Mouse (Mus musculus): Measurements from ENCODE around the gene Adam15.

Gene Adam15

GRCm38 (mm10) chr3:89383651-89384255, 34.0 kb upstream of the Adam15 start:
- DNase-seq = peak in 1 of 2 experiments; percentile 36

- peak in 1 of 2 experiments; percentile 10 for DNase-seq
These were observed 33.2 kb upstream of the Adam15 start for GRCm38 (mm10) chr3:89382950-89383349.

- no peak for DNase-seq
These were observed 32.5 kb upstream of the Adam15 start for GRCm38 (mm10) chr3:89382033-89382882.

GRCm38 (mm10) chr3:89381233-89381632, 31.4 kb upstream of the Adam15 start:
- no peak for DNase-seq

- no peak for DNase-seq
These were observed 30.9 kb upstream of the Adam15 start for GRCm38 (mm10) chr3:89380711-89381110.

GRCm38 (mm10) chr3:89380291-89380690, 30.5 kb upstream of the Adam15 start:
- no peak for DNase-seq

- peak in 1 of 2 experiments; percentile 21 for DNase-seq
These were observed 29.8 kb upstream of the Adam15 start for GRCm38 (mm10) chr3:89379388-89380131.

GRCm38 (mm10) chr3:89378394-89379067, 28.7 kb upstream of the Adam15 start:
- DNase-seq = peak; percentile 67 to 77

GRCm38 (mm10) chr3:89377831-89378230, 28.0 kb upstream of the Adam15 start:
- DNase-seq = peak in 1 of 2 experiments; percentile 15

- DNase-seq = no peak
These were observed 23.9 kb upstream of the Adam15 start for GRCm38 (mm10) chr3:89373581-89374231.

- no peak for DNase-seq
These were observed 17.5 kb upstream of the Adam15 start for GRCm38 (mm10) chr3:89367338-89367737.

- DNase-seq = no peak
These were observed 16.0 kb upstream of the Adam15 start for GRCm38 (mm10) chr3:89365486-89366414.

GRCm38 (mm10) chr3:89365153-89365485, 15.3 kb upstream of the Adam15 start, which contains the start of gene Dcst1:
Gene Dcst1, minus strand, starts transcription at chr3:89365253.
- DNase-seq = no peak

GRCm38 (mm10) chr3:89364631-89365030, 14.8 kb upstream of the Adam15 start:
- DNase-seq = no peak

- DNase-seq = no peak
These were observed 11.9 kb upstream of the Adam15 start, which contains the start of gene Dcst2 for GRCm38 (mm10) chr3:89361675-89362074. Gene Dcst2, plus strand, starts transcription at chr3:89361975.

GRCm38 (mm10) chr3:89360237-89360636, 10.4 kb upstream of the Adam15 start:
- no peak for DNase-seq

- DNase-seq = no peak
These were observed 9.8 kb upstream of the Adam15 start for GRCm38 (mm10) chr3:89359630-89360029.

GRCm38 (mm10) chr3:89356029-89356428, 6.2 kb upstream of the Adam15 start:
- no peak for DNase-seq

GRCm38 (mm10) chr3:89355512-89355902, 5.7 kb upstream of the Adam15 start:
- no peak for DNase-seq

GRCm38 (mm10) chr3:89354816-89355511, 5.2 kb upstream of the Adam15 start:
- peak; percentile 91 to 93 for DNase-seq

All from cerebellum, postnatal 25 days (tissue).